Mouse (Mus musculus): ENCODE results near the gene Ptms. TPM values are rescaled to one million over a fixed set of nuclear protein-coding genes. Genes with fewer than 3 reads are reported as not detected.

The Ptms gene
- polyA plus RNA-seq, 1 experiment: 1,797 TPM

GRCm38 (mm10) chr6:124920318-124921085 is 599 bp upstream of the Ptms start:
- no peak for TF ChIP-seq POLR2A (IDR thresholded peaks at IDR 0.05; ENCODE audit: control insufficient read depth, extremely low read depth, insufficient read depth, low read length, poor library complexity)
- TF ChIP-seq CTCF (IDR thresholded peaks at IDR 0.05; ENCODE audit: borderline replicate concordance, control insufficient read depth, extremely low read depth, insufficient read depth, low read length, poor library complexity): no peak
- Histone ChIP-seq H3K27me3 (ENCODE audit: control insufficient read depth, insufficient read depth, low read length) (no peaks in the 10 kb centered on the region), H3K4me1 (replicated peaks; ENCODE audit: control insufficient read depth, insufficient read depth, low read length) (peaks cover 37% of the 10 kb centered on the region), H3K36me3 (ENCODE audit: control insufficient read depth, insufficient read depth, low read length) (no peaks in the 10 kb centered on the region), H3K27ac (ENCODE audit: control insufficient read depth, insufficient read depth, low read length) (no peak overlapping the region), H3K4me3 (ENCODE audit: control insufficient read depth, insufficient read depth, low read length) (no peak overlapping the region)
- WGBS: 50% methylated on average over 9 of the region's 9 CpGs
- DNase-seq: no peak

GRCm38 (mm10) chr6:124918890-124919627 is 844 bp downstream of the Ptms start:
- Histone ChIP-seq H3K27ac (ENCODE audit: control insufficient read depth, insufficient read depth, low read length) (no peak overlapping the region), H3K4me3 (ENCODE audit: control insufficient read depth, insufficient read depth, low read length) (peak overlapping the region; percentile 36), H3K27me3 (ENCODE audit: control insufficient read depth, insufficient read depth, low read length) (no peaks in the 10 kb centered on the region), H3K36me3 (ENCODE audit: control insufficient read depth, insufficient read depth, low read length) (peaks cover 8% of the 10 kb centered on the region), H3K4me1 (replicated peaks; ENCODE audit: control insufficient read depth, insufficient read depth, low read length) (peaks cover 43% of the 10 kb centered on the region)
- WGBS: 45% methylated on average over 13 of the region's 14 CpGs
- DNase-seq: no peak
- TF ChIP-seq CTCF (IDR thresholded peaks at IDR 0.05; ENCODE audit: borderline replicate concordance, control insufficient read depth, extremely low read depth, insufficient read depth, low read length, poor library complexity) (no peak), POLR2A (IDR thresholded peaks at IDR 0.05; ENCODE audit: control insufficient read depth, extremely low read depth, insufficient read depth, low read length, poor library complexity) (no peak)

- WGBS: 56% methylated on average over 7 of the region's 7 CpGs
- Histone ChIP-seq H3K27me3 (ENCODE audit: control insufficient read depth, insufficient read depth, low read length) (no peaks in the 10 kb centered on the region), H3K4me3 (ENCODE audit: control insufficient read depth, insufficient read depth, low read length) (peak overlapping the region; percentile 62), H3K36me3 (ENCODE audit: control insufficient read depth, insufficient read depth, low read length) (peaks cover 12% of the 10 kb centered on the region), H3K27ac (ENCODE audit: control insufficient read depth, insufficient read depth, low read length) (no peak overlapping the region; the same call in 1 of the 2 replicates), H3K4me1 (replicated peaks; ENCODE audit: control insufficient read depth, insufficient read depth, low read length) (peaks cover 44% of the 10 kb centered on the region)
- DNase-seq: no peak
- TF ChIP-seq POLR2A (IDR thresholded peaks at IDR 0.05; ENCODE audit: control insufficient read depth, extremely low read depth, insufficient read depth, low read length, poor library complexity) (no peak), CTCF (IDR thresholded peaks at IDR 0.05; ENCODE audit: borderline replicate concordance, control insufficient read depth, extremely low read depth, insufficient read depth, low read length, poor library complexity) (no peak)
These were observed 1.6 kb downstream of the Ptms start for GRCm38 (mm10) chr6:124918331-124918690.

- peak overlapping the region; percentile 62 for H3K4me3 ChIP-seq (ENCODE audit: control insufficient read depth, insufficient read depth, low read length)
- TF ChIP-seq CTCF (IDR thresholded peaks at IDR 0.05; ENCODE audit: borderline replicate concordance, control insufficient read depth, extremely low read depth, insufficient read depth, low read length, poor library complexity) (no peak), POLR2A (IDR thresholded peaks at IDR 0.05; ENCODE audit: control insufficient read depth, extremely low read depth, insufficient read depth, low read length, poor library complexity) (peak; percentile 70; the same call in 1 of the 2 replicates)
- 1% methylated on average over 85 of the region's 89 CpGs for WGBS
- H3K36me3 ChIP-seq (ENCODE audit: control insufficient read depth, insufficient read depth, low read length): peaks cover 12% of the 10 kb centered on the region
- H3K27ac ChIP-seq (ENCODE audit: control insufficient read depth, insufficient read depth, low read length): no peak overlapping the region; the same call in 1 of the 2 replicates
- no peaks in the 10 kb centered on the region for H3K27me3 ChIP-seq (ENCODE audit: control insufficient read depth, insufficient read depth, low read length)
- peak; percentile 81 for DNase-seq
- peaks cover 48% of the 10 kb centered on the region for H3K4me1 ChIP-seq (replicated peaks; ENCODE audit: control insufficient read depth, insufficient read depth, low read length)
These were observed 2.2 kb downstream of the Ptms start for GRCm38 (mm10) chr6:124917518-124918330.

- peak overlapping the region; percentile 100 for H3K4me3 ChIP-seq (ENCODE audit: control insufficient read depth, insufficient read depth, low read length)
- H3K36me3 ChIP-seq (ENCODE audit: control insufficient read depth, insufficient read depth, low read length): peaks cover 12% of the 10 kb centered on the region
- 7% methylated on average over 66 of the region's 67 CpGs for WGBS
- TF ChIP-seq POLR2A (IDR thresholded peaks at IDR 0.05; ENCODE audit: control insufficient read depth, extremely low read depth, insufficient read depth, low read length, poor library complexity): no peak
- TF ChIP-seq CTCF (IDR thresholded peaks at IDR 0.05; ENCODE audit: borderline replicate concordance, control insufficient read depth, extremely low read depth, insufficient read depth, low read length, poor library complexity): peak; percentile 95
- H3K27ac ChIP-seq (ENCODE audit: control insufficient read depth, insufficient read depth, low read length): no peak overlapping the region; the same call in 1 of the 2 replicates
- no peaks in the 10 kb centered on the region for H3K27me3 ChIP-seq (ENCODE audit: control insufficient read depth, insufficient read depth, low read length)
- DNase-seq: peak; percentile 94
- peaks cover 48% of the 10 kb centered on the region for H3K4me1 ChIP-seq (replicated peaks; ENCODE audit: control insufficient read depth, insufficient read depth, low read length)
These were observed 3.0 kb downstream of the Ptms start for GRCm38 (mm10) chr6:124916695-124917517.

Measured in thymus, adult 2 months (tissue).